Comparison of ENCODE assay signal across 8 mouse cellular contexts in genomic region chr1:134071411-134072018, GRCm38 (mm10). TPM values are rescaled to one million over a fixed set of nuclear protein-coding genes. Genes with fewer than 3 reads are reported as not detected.
DNase-seq lines count a peak whose midpoint lies in the region; ATAC-seq lines count a peak whose summit lies in the region.

No protein-coding gene starts in this region.

- H3K9ac ChIP-seq in hindbrain, embryonic 15.5 days: no peak overlapping the region
- peak overlapping the region; percentile 98 for H3K9ac ChIP-seq in liver, embryonic 13.5 days

- H3K27me3 ChIP-seq in hindbrain, embryonic 15.5 days: no peaks in the 10 kb centered on the region
- H3K27me3 ChIP-seq in liver, embryonic 13.5 days: peaks cover 12% of the 10 kb centered on the region

- no peaks in the 10 kb centered on the region for H3K36me3 ChIP-seq in hindbrain, embryonic 15.5 days
- peaks cover 25% of the 10 kb centered on the region for H3K36me3 ChIP-seq in liver, embryonic 13.5 days

- no peaks in the 10 kb centered on the region for H3K9me3 ChIP-seq in hindbrain, embryonic 15.5 days
- H3K9me3 ChIP-seq in liver, embryonic 13.5 days (replicated peaks): no peaks in the 10 kb centered on the region

- peaks cover 46% of the 10 kb centered on the region for H3K4me1 ChIP-seq in hindbrain, embryonic 15.5 days (replicated peaks)
- H3K4me1 ChIP-seq in liver, embryonic 13.5 days (replicated peaks): peaks cover 93% of the 10 kb centered on the region

- no peak overlapping the region for H3K4me2 ChIP-seq in hindbrain, embryonic 15.5 days
- peak overlapping the region; percentile 90 for H3K4me2 ChIP-seq in liver, embryonic 13.5 days

- H3K27ac ChIP-seq in hindbrain, embryonic 15.5 days (replicated peaks): peak overlapping the region; percentile 20
- H3K27ac ChIP-seq in liver, embryonic 13.5 days: peak overlapping the region; percentile 100

- DNase-seq in kidney, adult 11 months: peak; percentile 74
- no peak for DNase-seq in kidney, adult 18-20 months
- peak; percentile 51 for DNase-seq in liver, embryonic 13.5 days
- peak; percentile 86 for DNase-seq in retina, postnatal 1 day
- no peak for DNase-seq in T-cell, adult 2 months (ENCODE audit: low spot score)
- no peak for DNase-seq in thymus, postnatal 4 days
- DNase-seq in cerebellum, postnatal 25 days: no peak

- no peak; the same call in 1 of the 2 replicates for ATAC-seq in hindbrain, embryonic 15.5 days (ENCODE audit: low FRiP score, low read depth)
- ATAC-seq in liver, embryonic 13.5 days (ENCODE audit: low read depth): no peak

- 18% methylated on average over 10 of the region's 10 CpGs for WGBS in hindbrain, embryonic 15.5 days
- 41% methylated on average over 10 of the region's 10 CpGs for WGBS in liver, embryonic 13.5 days (ENCODE audit: insufficient replicate concordance)

- no peak overlapping the region for H3K4me3 ChIP-seq in hindbrain, embryonic 15.5 days
- H3K4me3 ChIP-seq in liver, embryonic 13.5 days (replicated peaks): peak overlapping the region; percentile 6; the same call in 1 of the 2 replicates

RNA-seq across cellular contexts. Expression of gene Btg2, which starts 7.4 kb away (rescaled TPM):
- 30.4 and 49.0 TPM in 2 replicates for polyA plus RNA-seq in hindbrain, embryonic 15.5 days (2015; fragmentation: Nextera tagmentation; extraction: Ambion mirVana)
- 79.6 and 89.1 TPM in 2 replicates for polyA plus RNA-seq in liver, embryonic 13.5 days (2015; fragmentation: Nextera tagmentation; extraction: Ambion mirVana)

RNA-seq across cellular contexts. Expression of gene Fmod, which starts 34.5 kb away (rescaled TPM):
- 10.2 and 11.0 TPM in 2 replicates for polyA plus RNA-seq in hindbrain, embryonic 15.5 days (2015; fragmentation: Nextera tagmentation; extraction: Ambion mirVana)
- 2.2 and 2.5 TPM in 2 replicates for polyA plus RNA-seq in liver, embryonic 13.5 days (2015; fragmentation: Nextera tagmentation; extraction: Ambion mirVana)

RNA-seq across cellular contexts. Expression of gene Chit1, which starts 39.5 kb away (rescaled TPM):
- polyA plus RNA-seq in hindbrain, embryonic 15.5 days (2015; fragmentation: Nextera tagmentation; extraction: Ambion mirVana): 0.37 and 0.38 TPM in 2 replicates
- polyA plus RNA-seq in liver, embryonic 13.5 days (2015; fragmentation: Nextera tagmentation; extraction: Ambion mirVana): 0.08 and 0.12 TPM in 2 replicates

Comparison
In these comparisons a context has a peak if more than half of its experiments do, and no peak if none do; other contexts are left out.
1. DNase-seq: peak in kidney, adult 11 months (single experiment), liver, embryonic 13.5 days (single experiment) and retina, postnatal 1 day (single experiment); none in kidney, adult 18-20 months (single experiment), T-cell, adult 2 months (single experiment), thymus, postnatal 4 days (single experiment) and cerebellum, postnatal 25 days (0 of 2).